Mouse (Mus musculus) brown adipose tissue, adult 24 weeks (tissue): ENCODE measurements around the gene Fam124a. TPM values are rescaled to one million over a fixed set of nuclear protein-coding genes. Genes with fewer than 3 reads are reported as not detected.

Experiments used
- H3K27ac ChIP-seq: fragments of 200-500 bp; replicated peaks from 2 replicates; pipeline ENCODE4 v1.5.1; 2012; ENCODE audit warnings: low read depth, mild to moderate bottlenecking, low read length
- H3K4me1 ChIP-seq: fragments of 200-500 bp; 2 replicates; pipeline ENCODE4 v1.6.1; 2012; ENCODE audit warnings: low read length, mixed read lengths; ENCODE audit not compliant: control insufficient read depth, insufficient read depth, insufficient read length
- H3K4me3 ChIP-seq: fragments of 200-500 bp; 2 replicates; pipeline ENCODE4 v1.5.1; 2012; ENCODE audit warnings: low read depth, mild to moderate bottlenecking, low read length, moderate library complexity; ENCODE audit not compliant: insufficient read depth
- polyA plus RNA-seq: library from polyadenylated mRNA; stranded (reverse); fragments of >200 nt; gene quantifications from 2 replicates; pipeline ENCODE4 v1.2.4, GENCODE M21; 2012; ENCODE audit not compliant: missing spikeins, insufficient read depth, insufficient read length

Gene Fam124a
- polyA plus RNA-seq = 3.4 TPM in 2 replicates

GRCm38 (mm10) chr14:62555309-62555829 is at the start of gene Fam124a:
Gene Fam124a (plus strand): TSS chr14:62555737.
- Histone ChIP-seq H3K4me3 (peak within 1 kb of the TSS; percentile 91), H3K4me1 (peaks cover 2% of the 10 kb centered on the region; the same call in 1 of the 2 replicates)

GRCm38 (mm10) chr14:62506261-62506660 is 49.3 kb upstream of the Fam124a start:
- Histone ChIP-seq H3K27ac (peak overlapping the region; percentile 78), H3K4me3 (no peak overlapping the region), H3K4me1 (peaks cover 14% of the 10 kb centered on the region)

More at GRCm38 (mm10) chr14:62555309-62555829, at the start of gene Fam124a:
- H3K27ac ChIP-seq = 0 out of 2 replicates have a peak within 1 kb of the TSS, but pooled peaks have one; percentile 23

- H3K4me3 ChIP-seq = no peak overlapping the region
- H3K4me1 ChIP-seq = peaks cover 14% of the 10 kb centered on the region
- peak overlapping the region; percentile 90 for H3K27ac ChIP-seq
Observed at GRCm38 (mm10) chr14:62509350-62509749, 46.2 kb upstream of the Fam124a start.

- Histone ChIP-seq H3K27ac (no peak overlapping the region), H3K4me1 (peaks cover 3% of the 10 kb centered on the region; the same call in 1 of the 2 replicates), H3K4me3 (no peak overlapping the region)
Observed at GRCm38 (mm10) chr14:62512845-62513244, 42.7 kb upstream of the Fam124a start.

GRCm38 (mm10) chr14:62530951-62531350 is 24.6 kb upstream of the Fam124a start:
- Histone ChIP-seq H3K27ac (no peak overlapping the region), H3K4me3 (no peak overlapping the region), H3K4me1 (no peaks in the 10 kb centered on the region)

- Histone ChIP-seq H3K4me1 (no peaks in the 10 kb centered on the region), H3K27ac (no peak overlapping the region), H3K4me3 (no peak overlapping the region)
Observed at GRCm38 (mm10) chr14:62536127-62536526, 19.4 kb upstream of the Fam124a start.

- Histone ChIP-seq H3K27ac (no peak overlapping the region), H3K4me3 (no peak overlapping the region), H3K4me1 (no peaks in the 10 kb centered on the region)
Observed at GRCm38 (mm10) chr14:62536988-62537387, 18.5 kb upstream of the Fam124a start.

GRCm38 (mm10) chr14:62539834-62540233 is 15.7 kb upstream of the Fam124a start:
- Histone ChIP-seq H3K4me3 (no peak overlapping the region), H3K27ac (no peak overlapping the region), H3K4me1 (no peaks in the 10 kb centered on the region)

GRCm38 (mm10) chr14:62541751-62542150 is 13.8 kb upstream of the Fam124a start:
- Histone ChIP-seq H3K27ac (no peak overlapping the region), H3K4me3 (no peak overlapping the region), H3K4me1 (no peaks in the 10 kb centered on the region)

- Histone ChIP-seq H3K27ac (no peak overlapping the region), H3K4me3 (no peak overlapping the region), H3K4me1 (no peaks in the 10 kb centered on the region)
Observed at GRCm38 (mm10) chr14:62546296-62546695, 9.2 kb upstream of the Fam124a start.

GRCm38 (mm10) chr14:62546746-62547145 is 8.8 kb upstream of the Fam124a start:
- Histone ChIP-seq H3K27ac (no peak overlapping the region), H3K4me1 (no peaks in the 10 kb centered on the region), H3K4me3 (no peak overlapping the region)

GRCm38 (mm10) chr14:62550121-62550520 is 5.4 kb upstream of the Fam124a start:
- Histone ChIP-seq H3K27ac (no peak overlapping the region), H3K4me3 (no peak overlapping the region), H3K4me1 (no peaks in the 10 kb centered on the region)

GRCm38 (mm10) chr14:62552771-62553170 is 2.8 kb upstream of the Fam124a start:
- Histone ChIP-seq H3K4me1 (peaks cover 2% of the 10 kb centered on the region; the same call in 1 of the 2 replicates), H3K4me3 (no peak overlapping the region), H3K27ac (no peak overlapping the region)

GRCm38 (mm10) chr14:62553786-62554185 is 1.8 kb upstream of the Fam124a start:
- Histone ChIP-seq H3K4me3 (no peak overlapping the region), H3K27ac (0 out of 2 replicates have a peak overlapping the region, but pooled peaks have one; percentile 18), H3K4me1 (peaks cover 2% of the 10 kb centered on the region; the same call in 1 of the 2 replicates)

GRCm38 (mm10) chr14:62555840-62556810 is 588 bp downstream of the Fam124a start:
- H3K4me1 ChIP-seq = peaks cover 2% of the 10 kb centered on the region; the same call in 1 of the 2 replicates
- H3K4me3 ChIP-seq = peak overlapping the region; percentile 91
- 0 out of 2 replicates have a peak overlapping the region, but pooled peaks have one; percentile 23 for H3K27ac ChIP-seq
